24 mouse cellular contexts compared by ENCODE assay signal in the genomic region with DNA sequence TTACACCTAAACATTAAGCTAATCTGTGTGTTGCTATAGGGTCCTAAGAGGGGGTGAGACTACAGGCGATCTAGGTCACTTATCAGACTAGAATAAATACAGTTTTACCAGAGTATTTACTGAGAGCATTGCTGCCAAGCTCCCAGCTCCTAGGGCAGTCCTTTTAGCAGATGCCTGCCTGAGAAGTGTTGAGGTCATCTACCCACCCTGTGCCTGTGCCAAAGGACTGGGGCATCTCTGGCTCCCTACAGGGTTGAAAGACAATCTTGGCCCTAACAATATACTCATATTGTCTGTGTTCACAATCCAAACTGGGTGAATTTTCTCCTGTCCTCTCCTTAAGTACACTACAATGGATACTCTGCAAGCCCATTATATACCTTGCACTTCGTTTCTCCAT. TPM values are rescaled to one million over a fixed set of nuclear protein-coding genes. Genes with fewer than 3 reads are reported as not detected.
A peak's percentile ranks its signal among the peaks of the same experiment; 100 is the strongest.
DNase-seq lines count a peak whose midpoint lies in the region; ATAC-seq and TF ChIP-seq lines count a peak whose summit lies in the region.
"Had no signal": no experiment of that assay in that cellular context is flagged by ENCODE, and none has a peak within 500 bp of the region (broad histone marks: within the 10 kb centered on the region; RNA-seq: fewer than 3 reads in every experiment).

No protein-coding gene starts in this region.

- no peak overlapping the region for H3K4me2 ChIP-seq in midbrain, embryonic 15.5 days
- H3K4me2 ChIP-seq: embryonic facial prominence, embryonic 12.5 days; embryonic facial prominence, embryonic 15.5 days; forebrain, embryonic 13.5 days; heart, embryonic 11.5 days; hindbrain, embryonic 12.5 days; hindbrain, embryonic 15.5 days had no signal

- no peak overlapping the region for H3K9ac ChIP-seq in midbrain, embryonic 15.5 days
- H3K9ac ChIP-seq: embryonic facial prominence, embryonic 12.5 days; embryonic facial prominence, embryonic 15.5 days; forebrain, embryonic 13.5 days; hindbrain, embryonic 12.5 days; hindbrain, embryonic 15.5 days had no signal

- intact Hi-C loops in left cerebral cortex, adult 2 months (cut with DNase I) = loop anchor here (5.0 kb wide), 1 partner anchor 198 kb away; no protein-coding TSS in a partner anchor

- DNase-seq in cerebellum, adult 2 months = peak; percentile 59 to 76
- no peak for DNase-seq in cerebellum, adult 11 months
- DNase-seq in left cerebral cortex, adult 2 months (ENCODE audit: extremely low spot score in 1 of 2, low spot score in 2 of 2) = no peak
- no peak for DNase-seq in left cerebral cortex, adult 18-20 months (ENCODE audit: low spot score in 2 of 2)
- DNase-seq in cerebellum, postnatal 25 days = peak; percentile 47 to 63
- no peak for DNase-seq in heart, adult 9 months (ENCODE audit: low spot score in 2 of 2)
- DNase-seq: adrenal gland, adult 2 months; adrenal gland, postnatal 14 days; gastrocnemius, postnatal 10 days; gastrocnemius, postnatal 36 days; heart, adult 2 months; kidney, adult 2 months had no signal

- H3K4me3 ChIP-seq in cerebellum, adult 2 months (replicated peaks; ENCODE audit: insufficient read depth, low read depth, low read length) = no peak overlapping the region
- H3K4me3 ChIP-seq in left cerebral cortex, adult 2 months = no peak overlapping the region
- H3K4me3 ChIP-seq in midbrain, embryonic 15.5 days = no peak overlapping the region
- H3K4me3 ChIP-seq: embryonic facial prominence, embryonic 12.5 days; embryonic facial prominence, embryonic 15.5 days; forebrain, embryonic 13.5 days; heart, adult 2 months; hindbrain, embryonic 12.5 days; hindbrain, embryonic 15.5 days had no signal

- 0 out of 2 replicates have a peak, but pooled peaks cover 3% of the 10 kb centered on the region for H3K36me3 ChIP-seq in midbrain, embryonic 15.5 days (replicated peaks)
- H3K36me3 ChIP-seq: embryonic facial prominence, embryonic 12.5 days; embryonic facial prominence, embryonic 15.5 days had no signal

- peaks cover 77% of the 10 kb centered on the region for H3K4me1 ChIP-seq in cerebellum, adult 2 months (ENCODE audit: control insufficient read depth, insufficient read depth, low read length)
- peaks cover 16% of the 10 kb centered on the region for H3K4me1 ChIP-seq in midbrain, embryonic 15.5 days
- H3K4me1 ChIP-seq: embryonic facial prominence, embryonic 12.5 days had no signal

- no peak for TF ChIP-seq CTCF in cerebellum, adult 2 months (IDR thresholded peaks at IDR 0.05; ENCODE audit: borderline replicate concordance, insufficient read depth, low read depth, low read length)
- no peak for TF ChIP-seq CTCF in left cerebral cortex, adult 2 months (IDR thresholded peaks at IDR 0.05)

- H3K27ac ChIP-seq in cerebellum, adult 2 months (ENCODE audit: insufficient read depth, low read length) = peak overlapping the region; percentile 72
- H3K27ac ChIP-seq in left cerebral cortex, adult 2 months = peak overlapping the region; percentile 75; the same call in 1 of the 2 replicates
- no peak overlapping the region for H3K27ac ChIP-seq in midbrain, embryonic 15.5 days
- H3K27ac ChIP-seq: embryonic facial prominence, embryonic 12.5 days; embryonic facial prominence, embryonic 15.5 days; forebrain, embryonic 13.5 days; heart, adult 2 months; hindbrain, embryonic 12.5 days; hindbrain, embryonic 15.5 days had no signal

- no peaks in the 10 kb centered on the region for H3K27me3 ChIP-seq in cerebellum, adult 2 months (ENCODE audit: control insufficient read depth, insufficient read depth, low read length)
- no peaks in the 10 kb centered on the region for H3K27me3 ChIP-seq in midbrain, embryonic 15.5 days (replicated peaks)
- H3K27me3 ChIP-seq: embryonic facial prominence, embryonic 12.5 days; embryonic facial prominence, embryonic 15.5 days; forebrain, embryonic 13.5 days; hindbrain, embryonic 12.5 days; hindbrain, embryonic 15.5 days had no signal

- no peak for ATAC-seq in midbrain, embryonic 15.5 days (replicated peaks)
- ATAC-seq: CD4-positive, CD25-positive, alpha-beta regulatory T cell, adult 4 months; forebrain, embryonic 13.5 days; forebrain, embryonic 16.5 days; intestine, postnatal 0 days had no signal

- TF ChIP-seq POLR2A in cerebellum, adult 2 months (IDR thresholded peaks at IDR 0.05; ENCODE audit: borderline replicate concordance, insufficient read depth, low read length) = no peak

- 21% methylated on average over 2 of the region's 2 CpGs for WGBS in cerebellum, adult 2 months
- WGBS in midbrain, embryonic 15.5 days = 68% methylated on average over 2 of the region's 2 CpGs

- no peaks in the 10 kb centered on the region for H3K9me3 ChIP-seq in midbrain, embryonic 15.5 days
- H3K9me3 ChIP-seq: embryonic facial prominence, embryonic 12.5 days; embryonic facial prominence, embryonic 15.5 days; forebrain, embryonic 13.5 days; hindbrain, embryonic 12.5 days; hindbrain, embryonic 15.5 days had no signal

RNA-seq across cellular contexts. Expression of a gene that starts 16.7 kb away (rescaled TPM):
- polyA plus RNA-seq in cerebellum, adult 2 months (2012; rRNA removed) = 51.6 and 58.0 TPM in 2 replicates
- 100 to 1,000 TPM; 105 to 111 TPM for total RNA-seq in left cerebral cortex, adult 2 months (2021)
- 100 to 1,000 TPM; 108 to 117 TPM for total RNA-seq in left cerebral cortex, adult 18-20 months (2021)
- polyA plus RNA-seq in midbrain, embryonic 15.5 days (2015; fragmentation: Nextera tagmentation; extraction: Ambion mirVana) = 7.0 and 7.6 TPM in 2 replicates
- total RNA-seq: granulocyte monocyte progenitor cell, adult 5-6 weeks; hematopoietic stem cell, adult 5-6 weeks had no signal

Comparison
In these comparisons a context has a peak if more than half of its experiments do, and no peak if none do; other contexts are left out.
1. DNase-seq: peak in cerebellum, adult 2 months (2 of 2) and cerebellum, postnatal 25 days (2 of 2); none in cerebellum, adult 11 months (single experiment), left cerebral cortex, adult 2 months (0 of 2), left cerebral cortex, adult 18-20 months (0 of 2) and heart, adult 9 months (0 of 2).